Mouse (Mus musculus): ENCODE results near the gene Slc9b1. TPM values are rescaled to one million over a fixed set of nuclear protein-coding genes. Genes with fewer than 3 reads are reported as not detected.

Gene Slc9b1
- polyA plus RNA-seq, 1 experiment: not detected

- no peak overlapping the region for H3K27ac ChIP-seq (ENCODE audit: insufficient read depth, low read length)
- H3K27me3 ChIP-seq (ENCODE audit: control insufficient read depth, insufficient read depth, low read length): no peaks in the 10 kb centered on the region
- no peak overlapping the region for H3K4me3 ChIP-seq (ENCODE audit: extremely low read depth, insufficient read depth, insufficient read length)
- no peak for TF ChIP-seq CTCF (IDR thresholded peaks at IDR 0.05; ENCODE audit: extremely low read depth, insufficient read depth, insufficient read length, insufficient replicate concordance)
- TF ChIP-seq POLR2A (IDR thresholded peaks at IDR 0.05; ENCODE audit: low read depth, low read length): no peak
- H3K4me1 ChIP-seq (ENCODE audit: control insufficient read depth, insufficient read depth, insufficient read length): peaks cover 2% of the 10 kb centered on the region; the same call in 1 of the 2 replicates
- no peak for DNase-seq (ENCODE audit: low read depth in 1 of 2, low spot score in 2 of 2)
- WGBS: 93% methylated on average over 3 of the region's 3 CpGs
- no peaks in the 10 kb centered on the region for H3K36me3 ChIP-seq (ENCODE audit: control insufficient read depth, insufficient read depth, low read length)
Measured at GRCm38 (mm10) chr3:135375836-135376235, 28.0 kb downstream of the Slc9b1 start.

GRCm38 (mm10) chr3:135377445-135377844, 29.6 kb downstream of the Slc9b1 start:
- H3K4me3 ChIP-seq (ENCODE audit: extremely low read depth, insufficient read depth, insufficient read length): no peak overlapping the region
- H3K36me3 ChIP-seq (ENCODE audit: control insufficient read depth, insufficient read depth, low read length): no peaks in the 10 kb centered on the region
- no peak overlapping the region for H3K27ac ChIP-seq (ENCODE audit: insufficient read depth, low read length)
- DNase-seq (ENCODE audit: low read depth in 1 of 2, low spot score in 2 of 2): no peak
- no peak for TF ChIP-seq CTCF (IDR thresholded peaks at IDR 0.05; ENCODE audit: extremely low read depth, insufficient read depth, insufficient read length, insufficient replicate concordance)
- no peak for TF ChIP-seq POLR2A (IDR thresholded peaks at IDR 0.05; ENCODE audit: low read depth, low read length)
- no peaks in the 10 kb centered on the region for H3K27me3 ChIP-seq (ENCODE audit: control insufficient read depth, insufficient read depth, low read length)
- WGBS: 46% methylated on average over 10 of the region's 10 CpGs
- peaks cover 2% of the 10 kb centered on the region; the same call in 1 of the 2 replicates for H3K4me1 ChIP-seq (ENCODE audit: control insufficient read depth, insufficient read depth, insufficient read length)

DNA sequence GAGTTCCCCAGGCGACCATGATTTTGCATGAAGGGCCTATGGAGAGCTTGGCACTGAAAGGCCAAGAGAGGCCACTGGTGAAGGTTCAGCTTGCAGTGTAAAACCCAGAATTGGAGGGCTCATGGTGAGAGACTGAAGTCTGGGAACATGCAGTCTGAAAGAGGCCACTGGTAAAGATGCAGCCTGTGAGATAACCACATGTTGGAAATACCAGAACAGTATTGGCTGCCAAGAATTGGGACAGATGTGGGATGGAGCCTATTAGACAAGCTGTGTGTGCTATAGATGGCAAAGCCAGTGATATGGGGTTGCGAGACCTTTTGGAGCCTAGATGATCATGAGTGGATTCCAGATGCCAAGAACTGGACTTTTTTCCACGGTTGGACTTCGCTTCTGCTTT, 32.0 kb downstream of the Slc9b1 start:
- Histone ChIP-seq H3K4me1 (ENCODE audit: control insufficient read depth, insufficient read depth, insufficient read length) (peaks cover 2% of the 10 kb centered on the region; the same call in 1 of the 2 replicates), H3K36me3 (ENCODE audit: control insufficient read depth, insufficient read depth, low read length) (no peaks in the 10 kb centered on the region), H3K4me3 (ENCODE audit: extremely low read depth, insufficient read depth, insufficient read length) (no peak overlapping the region), H3K27me3 (ENCODE audit: control insufficient read depth, insufficient read depth, low read length) (no peaks in the 10 kb centered on the region), H3K27ac (ENCODE audit: insufficient read depth, low read length) (no peak overlapping the region)
- WGBS: 89% methylated on average over 4 of the region's 4 CpGs
- TF ChIP-seq POLR2A (IDR thresholded peaks at IDR 0.05; ENCODE audit: low read depth, low read length) (no peak), CTCF (IDR thresholded peaks at IDR 0.05; ENCODE audit: extremely low read depth, insufficient read depth, insufficient read length, insufficient replicate concordance) (no peak)
- DNase-seq (ENCODE audit: low read depth in 1 of 2, low spot score in 2 of 2): no peak

DNA sequence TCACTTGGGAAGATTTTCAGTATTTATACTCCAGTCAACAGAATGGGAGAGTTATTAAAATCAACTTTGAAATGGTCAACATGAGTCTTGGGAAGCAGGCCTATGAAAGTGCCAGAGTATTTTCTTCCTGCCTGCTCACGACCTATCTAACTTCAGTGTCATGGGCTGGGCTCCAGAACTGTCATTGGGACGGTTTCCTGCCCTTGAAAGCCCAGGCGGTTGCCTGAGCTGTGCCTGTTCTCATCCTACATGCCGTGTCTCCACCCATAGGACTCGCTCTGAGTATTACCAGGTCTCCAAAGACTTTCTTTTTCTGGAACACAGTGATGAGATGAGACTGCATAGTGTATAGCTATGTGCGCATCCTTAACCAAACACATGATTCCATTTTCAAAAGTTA, 45.4 kb downstream of the Slc9b1 start:
- Histone ChIP-seq H3K4me1 (ENCODE audit: control insufficient read depth, insufficient read depth, insufficient read length) (no peaks in the 10 kb centered on the region), H3K36me3 (ENCODE audit: control insufficient read depth, insufficient read depth, low read length) (no peaks in the 10 kb centered on the region), H3K27me3 (ENCODE audit: control insufficient read depth, insufficient read depth, low read length) (no peaks in the 10 kb centered on the region), H3K4me3 (ENCODE audit: extremely low read depth, insufficient read depth, insufficient read length) (no peak overlapping the region), H3K27ac (ENCODE audit: insufficient read depth, low read length) (no peak overlapping the region)
- WGBS: 73% methylated on average over 6 of the region's 6 CpGs
- no peak for TF ChIP-seq POLR2A (IDR thresholded peaks at IDR 0.05; ENCODE audit: low read depth, low read length)
- TF ChIP-seq CTCF (IDR thresholded peaks at IDR 0.05; ENCODE audit: extremely low read depth, insufficient read depth, insufficient read length, insufficient replicate concordance): no peak
- no peak for DNase-seq (ENCODE audit: low read depth in 1 of 2, low spot score in 2 of 2)

GRCm38 (mm10) chr3:135395085-135395484, 47.3 kb downstream of the Slc9b1 start:
- H3K27me3 ChIP-seq (ENCODE audit: control insufficient read depth, insufficient read depth, low read length): no peaks in the 10 kb centered on the region
- no peak for DNase-seq (ENCODE audit: low read depth in 1 of 2, low spot score in 2 of 2)

GRCm38 (mm10) chr3:135396081-135396480, 48.3 kb downstream of the Slc9b1 start:
- TF ChIP-seq POLR2A (IDR thresholded peaks at IDR 0.05; ENCODE audit: low read depth, low read length) (no peak), CTCF (IDR thresholded peaks at IDR 0.05; ENCODE audit: extremely low read depth, insufficient read depth, insufficient read length, insufficient replicate concordance) (no peak)
- H3K4me1 ChIP-seq (ENCODE audit: control insufficient read depth, insufficient read depth, insufficient read length): no peaks in the 10 kb centered on the region
- no peak overlapping the region for H3K4me3 ChIP-seq (ENCODE audit: extremely low read depth, insufficient read depth, insufficient read length)
- H3K27me3 ChIP-seq (ENCODE audit: control insufficient read depth, insufficient read depth, low read length): no peaks in the 10 kb centered on the region
- 59% methylated on average over 6 of the region's 6 CpGs for WGBS
- no peaks in the 10 kb centered on the region for H3K36me3 ChIP-seq (ENCODE audit: control insufficient read depth, insufficient read depth, low read length)
- DNase-seq (ENCODE audit: low read depth in 1 of 2, low spot score in 2 of 2): no peak
- H3K27ac ChIP-seq (ENCODE audit: insufficient read depth, low read length): no peak overlapping the region

More at GRCm38 (mm10) chr3:135395085-135395484, 47.3 kb downstream of the Slc9b1 start:
- TF ChIP-seq POLR2A (IDR thresholded peaks at IDR 0.05; ENCODE audit: low read depth, low read length) (no peak), CTCF (IDR thresholded peaks at IDR 0.05; ENCODE audit: extremely low read depth, insufficient read depth, insufficient read length, insufficient replicate concordance) (no peak)
- no peaks in the 10 kb centered on the region for H3K36me3 ChIP-seq (ENCODE audit: control insufficient read depth, insufficient read depth, low read length)
- no peaks in the 10 kb centered on the region for H3K4me1 ChIP-seq (ENCODE audit: control insufficient read depth, insufficient read depth, insufficient read length)
- WGBS: 85% methylated on average over 5 of the region's 5 CpGs
- no peak overlapping the region for H3K27ac ChIP-seq (ENCODE audit: insufficient read depth, low read length)
- H3K4me3 ChIP-seq (ENCODE audit: extremely low read depth, insufficient read depth, insufficient read length): no peak overlapping the region

DNA sequence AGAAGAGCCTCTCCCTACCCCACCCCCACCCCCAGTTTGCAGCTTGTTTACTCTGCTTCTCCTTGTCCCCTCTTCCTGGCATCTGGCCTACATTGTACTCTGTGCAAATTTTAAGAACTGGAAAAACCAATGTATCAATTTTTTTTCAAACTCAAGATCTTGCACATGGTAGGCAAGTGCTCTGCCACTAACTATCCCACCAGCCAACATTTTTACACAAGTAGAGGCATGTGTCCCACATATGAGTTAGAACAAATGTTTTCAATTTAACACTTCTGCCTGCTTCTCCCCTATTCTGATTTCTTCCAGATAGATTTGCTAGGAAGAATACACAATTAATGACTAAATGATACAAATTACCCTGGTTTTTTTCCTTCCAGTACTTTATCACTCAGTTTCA, 49.3 kb downstream of the Slc9b1 start:
- Histone ChIP-seq H3K27me3 (ENCODE audit: control insufficient read depth, insufficient read depth, low read length) (no peaks in the 10 kb centered on the region), H3K4me3 (ENCODE audit: extremely low read depth, insufficient read depth, insufficient read length) (no peak overlapping the region), H3K36me3 (ENCODE audit: control insufficient read depth, insufficient read depth, low read length) (no peaks in the 10 kb centered on the region), H3K27ac (ENCODE audit: insufficient read depth, low read length) (no peak overlapping the region), H3K4me1 (ENCODE audit: control insufficient read depth, insufficient read depth, insufficient read length) (no peaks in the 10 kb centered on the region)
- no peak for TF ChIP-seq CTCF (IDR thresholded peaks at IDR 0.05; ENCODE audit: extremely low read depth, insufficient read depth, insufficient read length, insufficient replicate concordance)
- no peak for TF ChIP-seq POLR2A (IDR thresholded peaks at IDR 0.05; ENCODE audit: low read depth, low read length)
- DNase-seq (ENCODE audit: low read depth in 1 of 2, low spot score in 2 of 2): no peak
